Mouse (Mus musculus): ENCODE data around the gene Tnrc18.

The Tnrc18 gene

DNA sequence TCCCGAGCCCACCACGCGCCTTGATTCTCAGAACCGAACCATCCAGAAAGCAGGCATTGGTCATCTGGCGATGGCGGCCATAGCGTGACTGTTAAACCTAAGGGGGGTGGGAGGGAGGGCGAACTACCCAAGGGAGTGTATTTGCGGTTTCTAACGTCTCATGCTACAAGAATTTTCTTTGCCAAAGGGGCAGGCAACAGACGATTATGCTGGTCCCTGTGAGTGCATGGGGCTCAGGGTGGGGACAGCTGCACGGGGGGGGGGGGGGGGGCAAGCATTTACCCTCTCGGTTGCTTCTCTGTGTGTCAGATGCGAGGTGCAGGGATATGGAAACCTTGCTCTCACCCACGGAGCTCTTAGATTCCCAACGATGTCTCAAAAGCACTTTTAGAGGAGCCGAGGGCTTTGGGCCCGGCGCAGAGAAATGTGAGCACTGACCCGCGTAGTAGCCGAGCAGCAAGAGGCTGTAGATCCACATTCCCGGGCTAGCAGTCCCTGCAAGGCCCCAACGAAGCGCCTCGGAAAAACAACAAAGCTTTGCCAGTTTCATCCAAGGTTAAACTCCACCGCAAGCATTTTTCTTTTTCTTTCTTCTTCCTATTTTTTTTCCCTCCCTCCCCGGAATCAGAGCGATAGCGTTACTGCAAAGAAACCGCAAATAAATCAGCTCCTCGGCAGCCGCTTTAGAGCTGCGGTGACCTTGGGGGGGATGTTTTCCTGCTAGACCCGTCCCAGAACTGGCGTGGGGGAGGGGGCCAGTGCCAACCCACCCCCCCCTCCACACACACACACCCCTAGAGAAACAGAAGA is 5.0 kb upstream of the Tnrc18 start:
- DNase-seq (ENCODE audit: low spot score): peak; percentile 17

DNA sequence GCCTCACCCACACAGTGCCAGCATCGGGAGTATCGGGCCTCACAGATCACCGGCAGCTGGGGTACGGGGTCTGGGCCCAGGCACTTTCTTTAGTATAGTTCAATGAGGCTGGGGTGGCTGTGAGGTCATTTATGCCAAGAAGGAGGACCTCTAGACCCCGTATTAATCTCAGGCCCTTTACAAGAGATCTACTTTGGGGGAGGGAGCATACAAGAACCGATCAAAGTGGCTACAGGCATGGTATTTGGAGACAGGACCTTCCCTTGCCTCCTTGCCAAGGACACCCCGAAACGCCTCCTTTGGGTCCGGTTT is 4.5 kb upstream of the Tnrc18 start:
- no peak for DNase-seq (ENCODE audit: low spot score)

GRCm38 (mm10) chr5:142821266-142821973 is 4.0 kb upstream of the Tnrc18 start:
- peak; percentile 91 for DNase-seq (ENCODE audit: low spot score)

GRCm38 (mm10) chr5:142820276-142821265 is 3.1 kb upstream of the Tnrc18 start:
- DNase-seq (ENCODE audit: low spot score): peak; percentile 74

- DNase-seq (ENCODE audit: low spot score): peak; percentile 73
Observed at GRCm38 (mm10) chr5:142819385-142820275, 2.2 kb upstream of the Tnrc18 start.

DNA sequence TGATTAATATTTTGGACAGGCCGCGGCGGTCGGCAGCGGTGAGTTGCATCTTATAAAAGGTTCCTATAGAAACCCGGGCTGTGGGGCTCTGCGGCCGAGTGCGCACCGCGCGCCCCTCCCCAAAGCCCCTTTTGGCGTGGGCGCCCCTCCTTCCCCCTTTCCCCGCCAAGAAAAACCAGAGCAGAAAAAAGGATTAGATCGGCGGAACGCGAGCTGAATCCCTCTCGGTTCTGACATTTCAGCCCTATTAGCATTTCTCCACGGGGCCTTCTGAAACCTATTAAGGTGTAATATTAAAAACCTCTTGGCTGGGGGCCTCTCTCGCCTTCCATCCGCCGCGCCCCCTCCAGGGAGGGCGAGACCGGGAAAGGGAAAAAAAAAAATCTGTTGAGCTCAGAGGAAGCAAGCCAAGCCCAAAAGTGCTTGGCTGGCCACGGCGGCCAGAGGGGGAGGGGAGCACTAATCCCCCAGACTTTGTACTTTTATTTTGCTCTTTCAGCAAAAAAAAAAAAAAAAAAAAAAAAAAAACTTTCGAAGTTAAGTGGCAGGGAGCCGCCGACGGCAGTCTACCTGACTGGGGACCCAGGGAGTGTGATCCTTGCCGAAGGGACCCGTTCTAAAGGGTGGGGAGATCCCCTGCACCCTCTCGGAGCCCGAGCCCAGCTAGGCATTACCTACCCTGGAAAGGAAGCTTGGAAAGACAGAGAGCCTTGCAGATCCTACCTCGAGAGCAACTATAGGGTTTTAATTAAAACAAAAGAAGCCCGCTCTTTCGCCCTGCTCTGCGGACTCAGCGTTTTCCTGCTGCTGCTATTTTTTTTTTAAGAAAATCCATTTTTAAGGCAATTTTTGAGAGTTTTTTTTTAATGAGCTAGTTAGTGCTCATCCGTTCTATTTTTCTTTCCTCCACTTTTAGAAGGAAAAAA is 1.2 kb upstream of the Tnrc18 start:
- DNase-seq (ENCODE audit: low spot score): peak; percentile 78

DNA sequence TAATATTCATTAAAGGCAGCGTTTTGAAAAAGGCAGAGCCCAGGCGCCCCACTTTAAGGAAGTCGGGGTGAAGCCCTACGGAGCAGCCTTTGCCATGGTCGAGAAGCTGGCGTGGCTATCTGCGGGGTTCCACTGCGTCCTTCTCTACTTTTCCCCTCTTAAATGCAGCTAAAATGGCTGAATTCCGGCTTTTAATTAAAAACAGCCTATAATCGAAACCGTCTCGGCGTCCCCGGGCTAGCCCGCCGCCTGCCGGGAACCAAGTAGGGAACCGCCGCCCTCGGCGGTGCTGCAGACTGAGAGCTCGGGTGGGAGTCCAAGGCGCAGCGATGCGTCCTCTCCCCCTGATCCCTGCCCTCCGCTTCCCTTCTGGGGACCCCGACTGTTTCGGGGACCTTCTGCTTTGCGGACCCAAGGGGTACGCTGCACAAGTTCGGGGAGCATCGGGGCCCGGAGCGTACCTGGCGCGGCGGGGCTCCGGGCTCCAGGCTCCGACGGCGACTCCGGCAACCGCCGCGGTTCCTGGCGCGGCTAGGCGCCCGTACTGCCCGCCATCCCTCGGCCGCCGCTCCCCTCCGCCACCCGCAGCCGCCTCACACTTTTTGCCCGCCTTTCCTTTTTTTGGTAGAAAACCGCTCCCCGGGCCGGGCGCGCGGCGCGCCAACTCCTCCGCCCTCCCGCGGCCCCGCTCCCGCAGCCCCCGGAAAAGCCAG is 495 bp downstream of the Tnrc18 start:
- peak; percentile 39 for DNase-seq (ENCODE audit: low spot score)

GRCm38 (mm10) chr5:142816031-142816810 is 1.2 kb downstream of the Tnrc18 start:
- DNase-seq (ENCODE audit: low spot score): peak; percentile 59

GRCm38 (mm10) chr5:142815421-142816001 is 2.0 kb downstream of the Tnrc18 start:
- peak; percentile 38 for DNase-seq (ENCODE audit: low spot score)

- peak; percentile 23 for DNase-seq (ENCODE audit: low spot score)
Observed at GRCm38 (mm10) chr5:142814711-142815420, 2.6 kb downstream of the Tnrc18 start.

DNA sequence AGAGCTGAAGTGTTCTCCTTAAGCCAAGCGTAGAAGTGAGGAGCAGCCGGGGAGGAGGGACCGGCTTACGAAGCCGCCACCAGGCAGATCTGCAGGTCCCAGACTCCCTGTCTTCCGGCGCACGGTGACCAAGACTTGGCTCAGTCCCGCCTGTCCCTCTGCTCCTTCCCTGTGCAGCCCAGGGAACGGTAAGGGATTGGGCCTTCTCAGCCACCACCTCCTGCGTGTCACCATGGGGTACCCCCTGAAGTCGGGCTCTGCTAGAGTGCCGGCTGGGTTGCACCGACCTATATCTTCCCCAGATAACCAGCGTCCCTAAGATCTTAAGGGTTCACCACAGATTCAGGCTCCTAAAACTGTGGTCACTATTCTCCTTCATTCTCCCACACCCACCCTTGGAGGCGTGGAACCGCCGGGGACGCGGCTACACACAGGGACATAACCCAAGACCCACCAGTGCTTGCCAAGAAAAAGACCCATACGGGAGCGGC is 3.3 kb downstream of the Tnrc18 start:
- DNase-seq (ENCODE audit: low spot score): peak; percentile 31

DNA sequence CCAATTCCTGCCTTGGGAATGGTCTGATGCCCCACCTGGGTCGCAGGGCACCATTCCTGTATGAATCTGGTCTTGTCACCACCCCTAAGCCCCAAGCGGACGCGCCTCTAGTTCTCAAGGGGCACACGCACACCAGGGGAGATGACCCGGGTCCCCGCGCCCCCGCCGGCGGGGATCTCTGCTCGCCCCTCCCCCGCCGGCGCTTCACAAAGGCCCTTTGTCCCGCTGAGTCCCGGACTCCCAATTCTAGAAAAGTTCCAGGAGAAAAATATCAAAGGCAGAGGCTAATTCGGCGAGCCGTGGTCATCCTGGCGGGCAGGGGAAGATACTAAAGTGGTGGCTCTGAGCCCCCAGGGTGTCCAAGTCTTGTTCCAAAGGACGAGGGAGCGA is 3.7 kb downstream of the Tnrc18 start:
- DNase-seq (ENCODE audit: low spot score): no peak

GRCm38 (mm10) chr5:142812976-142813721 is 4.3 kb downstream of the Tnrc18 start:
- DNase-seq (ENCODE audit: low spot score): peak; percentile 28

DNA sequence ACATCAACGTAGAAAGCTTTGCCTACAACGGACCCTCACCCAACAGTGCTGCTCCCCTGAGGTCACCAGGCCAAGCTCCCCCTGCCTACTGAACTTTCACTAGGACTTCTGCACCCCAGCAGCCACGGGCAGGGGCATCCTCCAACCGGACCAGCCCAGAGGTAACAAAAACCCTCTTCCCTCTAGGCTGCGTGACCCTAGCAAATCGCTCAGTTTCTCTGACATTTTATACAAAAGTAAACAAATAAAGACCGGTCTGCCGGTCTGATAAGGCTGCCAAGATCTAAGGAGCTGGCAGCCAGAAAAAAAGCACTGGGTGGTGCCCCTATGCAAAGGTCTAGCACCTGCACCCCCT is 4.9 kb downstream of the Tnrc18 start:
- no peak for DNase-seq (ENCODE audit: low spot score)

- DNase-seq (ENCODE audit: low spot score): no peak
Observed at GRCm38 (mm10) chr5:142811870-142812443, 5.5 kb downstream of the Tnrc18 start.
